Mouse (Mus musculus) hindbrain, embryonic 10.5 days (tissue): ENCODE results near the gene Fez2. TPM values are rescaled to one million over a fixed set of nuclear protein-coding genes. Genes with fewer than 3 reads are reported as not detected.

Source experiments
- DNase-seq: peaks from one replicate; pipeline ENCODE4 v3.0.0-alpha.2; 2017; ENCODE audit warnings: low spot score
- H3K27ac ChIP-seq: fragments of 300-500 bp; sonication (generic); 2 replicates; pipeline ENCODE4 v1.5.1; 2016; ENCODE audit warnings: mild to moderate bottlenecking, moderate library complexity
- H3K27me3 ChIP-seq: fragments of 300-500 bp; sonication (generic); 2 replicates; pipeline ENCODE4 v1.6.1; 2016; ENCODE audit warnings: mild to moderate bottlenecking; ENCODE audit not compliant: poor library complexity, insufficient read depth, severe bottlenecking
- H3K36me3 ChIP-seq: fragments of 300-500 bp; sonication (generic); 2 replicates; pipeline ENCODE4 v1.6.1; 2016; ENCODE audit warnings: mild to moderate bottlenecking, moderate library complexity
- H3K4me1 ChIP-seq: fragments of 300-500 bp; sonication (generic); replicated peaks from 2 replicates; pipeline ENCODE4 v1.6.1; 2016; ENCODE audit warnings: mild to moderate bottlenecking
- H3K4me3 ChIP-seq: fragments of 300-500 bp; sonication (generic); 2 replicates; pipeline ENCODE4 v1.5.1; 2016; ENCODE audit warnings: mild to moderate bottlenecking, moderate library complexity
- H3K9me3 ChIP-seq: fragments of 300-500 bp; sonication (generic); 2 replicates; pipeline ENCODE4 v1.6.1; 2016; ENCODE audit warnings: mild to moderate bottlenecking, moderate library complexity
- WGBS: fragments of 180-500 bp; shearing (Covaris S2); methylation state at CpG from one replicate; pipeline ENCODE4 v1.1.7; 2016; 5-methylcytosine and 5-hydroxymethylcytosine counted together
- polyA plus RNA-seq: library from polyadenylated mRNA; unstranded; fragments of >200 nt; fragmentation: Nextera tagmentation; extraction: Ambion mirVana; gene quantifications from 2 replicates; pipeline ENCODE4 v1.2.1, GENCODE M21; 2016

Fez2 gene
- polyA plus RNA-seq, 1 experiment from 2014 or later = 51.1 TPM

DNA sequence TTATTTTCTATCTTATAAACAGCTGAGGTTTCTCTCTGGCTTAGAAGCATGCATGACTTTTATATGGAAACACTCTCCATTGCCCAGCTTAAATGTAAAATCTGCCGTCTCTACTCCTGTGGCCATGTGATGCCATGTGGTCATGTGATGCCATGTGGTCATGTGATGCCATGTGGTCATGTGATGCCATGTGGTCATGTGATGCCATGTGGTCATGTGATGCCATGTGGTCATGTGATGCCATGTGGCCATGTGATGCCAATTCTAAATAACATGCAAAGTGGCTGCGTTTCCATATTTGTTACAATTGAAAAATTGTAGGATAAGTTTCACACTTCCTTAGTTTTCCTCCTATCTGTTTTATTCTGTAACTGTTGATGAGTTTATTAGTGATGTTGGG, 22.8 kb upstream of the Fez2 start:
- H3K4me3 ChIP-seq = no peak overlapping the region
- no peak for DNase-seq
- no peaks in the 10 kb centered on the region for H3K4me1 ChIP-seq
- no peaks in the 10 kb centered on the region for H3K36me3 ChIP-seq
- no peak overlapping the region for H3K27ac ChIP-seq
- H3K27me3 ChIP-seq = no peaks in the 10 kb centered on the region
- 88% methylated on average over 2 of the region's 2 CpGs for WGBS
- H3K9me3 ChIP-seq = no peaks in the 10 kb centered on the region

DNA sequence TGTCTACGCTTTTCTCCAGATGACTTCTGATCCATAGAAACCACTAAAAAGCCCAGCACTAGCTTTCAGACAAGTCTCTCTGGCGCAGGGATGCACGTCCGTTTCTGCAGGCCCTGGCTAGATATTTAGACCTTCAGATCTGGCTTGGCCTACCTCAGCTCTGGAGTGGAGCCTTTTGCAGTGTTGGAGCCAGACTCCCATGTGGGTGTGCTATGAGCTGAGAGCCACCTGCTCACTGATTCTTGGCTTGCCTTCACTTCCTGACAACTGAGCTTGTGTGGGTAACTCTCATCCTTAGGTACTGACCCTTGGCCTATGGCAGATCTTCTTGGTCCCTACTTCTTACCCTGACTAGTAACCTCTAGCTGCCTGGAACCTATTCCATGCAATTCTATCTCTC, 19.2 kb upstream of the Fez2 start:
- Histone ChIP-seq H3K4me1 (no peaks in the 10 kb centered on the region), H3K36me3 (no peaks in the 10 kb centered on the region), H3K4me3 (no peak overlapping the region), H3K9me3 (no peaks in the 10 kb centered on the region), H3K27ac (no peak overlapping the region), H3K27me3 (no peaks in the 10 kb centered on the region)
- 91% methylated on average over 4 of the region's 4 CpGs for WGBS
- no peak for DNase-seq

- Histone ChIP-seq H3K4me1 (no peaks in the 10 kb centered on the region), H3K27ac (no peak overlapping the region), H3K9me3 (no peaks in the 10 kb centered on the region), H3K36me3 (no peaks in the 10 kb centered on the region), H3K4me3 (no peak overlapping the region), H3K27me3 (no peaks in the 10 kb centered on the region)
- no peak for DNase-seq
- 87% methylated on average over 6 of the region's 6 CpGs for WGBS
These were observed 17.7 kb upstream of the Fez2 start for GRCm38 (mm10) chr17:78435661-78436060.

GRCm38 (mm10) chr17:78434746-78435145, 16.8 kb upstream of the Fez2 start:
- Histone ChIP-seq H3K27ac (no peak overlapping the region), H3K36me3 (no peaks in the 10 kb centered on the region), H3K4me1 (no peaks in the 10 kb centered on the region), H3K9me3 (no peaks in the 10 kb centered on the region), H3K4me3 (no peak overlapping the region), H3K27me3 (no peaks in the 10 kb centered on the region)
- 55% methylated on average over 1 of the region's 1 CpGs for WGBS
- DNase-seq = peak; percentile 41

DNA sequence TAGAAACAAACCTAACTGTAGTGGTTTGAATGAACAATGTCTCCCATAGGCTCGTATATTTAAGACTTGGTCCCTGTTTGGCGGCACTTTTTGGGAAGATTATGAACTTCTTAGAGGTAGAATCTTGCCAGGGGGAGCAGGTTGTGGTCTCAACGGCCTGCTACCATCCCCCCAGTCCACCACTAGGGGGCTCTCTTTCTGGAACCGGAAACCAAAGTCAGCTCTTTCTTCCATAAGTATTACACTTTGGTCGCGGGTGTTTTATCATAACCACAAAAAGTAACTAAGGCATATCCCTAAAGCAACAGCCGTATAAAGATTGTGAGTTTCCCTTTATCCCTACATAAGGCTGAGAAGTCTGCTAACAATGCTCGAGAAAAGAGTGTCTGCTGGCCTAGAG, 12.4 kb upstream of the Fez2 start:
- WGBS = 72% methylated on average over 8 of the region's 8 CpGs
- H3K27ac ChIP-seq = no peak overlapping the region
- H3K4me3 ChIP-seq = no peak overlapping the region
- H3K36me3 ChIP-seq = no peaks in the 10 kb centered on the region
- DNase-seq = no peak
- no peaks in the 10 kb centered on the region for H3K27me3 ChIP-seq
- H3K4me1 ChIP-seq = no peaks in the 10 kb centered on the region
- H3K9me3 ChIP-seq = no peaks in the 10 kb centered on the region

DNA sequence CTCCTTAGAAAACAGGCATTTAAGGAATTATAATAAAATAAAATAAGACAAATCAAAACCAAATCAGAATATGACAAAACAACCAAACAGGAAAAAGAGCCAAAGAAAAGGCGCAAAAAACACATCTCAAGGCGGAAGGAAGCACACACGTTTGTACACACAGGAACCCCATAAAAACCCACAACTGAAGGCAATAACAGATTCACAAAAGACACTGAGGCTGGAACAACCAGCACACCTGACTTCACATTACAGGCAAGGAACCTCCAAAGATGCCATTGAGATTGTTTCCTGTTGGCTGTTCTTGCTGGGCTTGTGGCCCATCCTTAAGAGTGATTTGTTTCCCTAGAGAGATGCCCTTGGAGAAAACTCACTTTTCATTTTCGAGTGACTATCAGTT, 11.1 kb upstream of the Fez2 start:
- Histone ChIP-seq H3K4me1 (peaks cover 7% of the 10 kb centered on the region), H3K4me3 (no peak overlapping the region), H3K27me3 (no peaks in the 10 kb centered on the region), H3K9me3 (no peaks in the 10 kb centered on the region), H3K36me3 (no peaks in the 10 kb centered on the region), H3K27ac (no peak overlapping the region)
- DNase-seq = no peak
- 91% methylated on average over 4 of the region's 4 CpGs for WGBS

GRCm38 (mm10) chr17:78425026-78425425, 7.1 kb upstream of the Fez2 start:
- H3K27ac ChIP-seq = no peak overlapping the region
- no peaks in the 10 kb centered on the region for H3K36me3 ChIP-seq
- peaks cover 7% of the 10 kb centered on the region for H3K4me1 ChIP-seq
- H3K9me3 ChIP-seq = no peaks in the 10 kb centered on the region
- no peak overlapping the region for H3K4me3 ChIP-seq
- DNase-seq = no peak
- 0 out of 2 replicates have a peak, but pooled peaks cover 4% of the 10 kb centered on the region for H3K27me3 ChIP-seq
- WGBS = 72% methylated on average over 8 of the region's 8 CpGs

DNA sequence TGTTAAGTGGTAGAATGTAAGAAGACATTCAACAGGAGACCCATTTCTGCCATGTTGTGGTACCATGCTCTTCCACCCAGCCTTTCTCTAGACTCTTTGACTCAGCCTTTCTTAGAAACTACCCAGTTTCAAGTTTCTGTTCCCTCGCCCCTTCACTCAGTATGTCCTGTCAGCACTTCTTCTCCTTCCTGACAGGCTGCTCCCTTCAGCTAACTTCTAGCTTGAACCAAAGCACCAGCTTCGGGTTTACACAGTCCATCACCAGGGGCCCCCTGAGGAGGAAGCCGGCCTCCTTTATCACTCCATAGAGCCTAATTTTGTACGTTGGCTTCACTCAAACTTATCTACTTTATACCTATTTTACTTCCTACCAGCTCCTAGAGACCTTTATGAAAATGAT, 1.3 kb upstream of the Fez2 start:
- Histone ChIP-seq H3K4me1 (peaks cover 11% of the 10 kb centered on the region), H3K27ac (no peak overlapping the region), H3K4me3 (no peak overlapping the region), H3K27me3 (0 out of 2 replicates have a peak, but pooled peaks cover 5% of the 10 kb centered on the region), H3K9me3 (no peaks in the 10 kb centered on the region), H3K36me3 (no peaks in the 10 kb centered on the region)
- WGBS = 76% methylated on average over 4 of the region's 4 CpGs
- no peak for DNase-seq

DNA sequence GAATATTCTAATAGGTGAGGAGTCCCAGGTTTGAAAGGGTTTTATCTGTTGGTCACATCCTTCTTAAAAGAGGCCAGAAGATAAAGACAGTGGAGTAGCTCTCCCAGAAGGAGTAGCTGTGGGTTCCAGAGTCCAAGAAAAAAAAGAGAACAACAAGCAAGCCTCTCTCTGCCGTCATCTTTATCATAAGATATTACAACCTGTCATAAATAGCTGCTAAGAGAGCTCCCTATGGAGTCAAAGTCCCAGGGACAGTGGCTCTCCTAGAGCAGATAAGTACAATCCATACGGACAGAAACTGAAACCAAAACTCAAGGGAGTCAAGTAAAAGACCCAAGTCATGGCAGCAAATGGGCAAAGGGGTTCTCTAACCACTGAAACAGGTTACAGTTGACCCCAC, 2.7 kb downstream of the Fez2 start:
- no peak for DNase-seq
- Histone ChIP-seq H3K4me1 (peaks cover 19% of the 10 kb centered on the region), H3K36me3 (0 out of 2 replicates have a peak, but pooled peaks cover 4% of the 10 kb centered on the region), H3K4me3 (no peak overlapping the region), H3K27me3 (0 out of 2 replicates have a peak, but pooled peaks cover 3% of the 10 kb centered on the region), H3K27ac (no peak overlapping the region), H3K9me3 (no peaks in the 10 kb centered on the region)
- WGBS = 91% methylated on average over 2 of the region's 2 CpGs

- Histone ChIP-seq H3K4me1 (peaks cover 16% of the 10 kb centered on the region), H3K27ac (no peak overlapping the region), H3K9me3 (no peaks in the 10 kb centered on the region), H3K36me3 (peaks cover 7% of the 10 kb centered on the region), H3K4me3 (no peak overlapping the region), H3K27me3 (no peaks in the 10 kb centered on the region)
- peak; percentile 27 for DNase-seq
- WGBS = 52% methylated on average over 2 of the region's 2 CpGs
These were observed 8.1 kb downstream of the Fez2 start for GRCm38 (mm10) chr17:78409900-78410299.

- WGBS = 90% methylated on average over 10 of the region's 10 CpGs
- H3K4me1 ChIP-seq = peaks cover 16% of the 10 kb centered on the region
- H3K9me3 ChIP-seq = no peaks in the 10 kb centered on the region
- no peaks in the 10 kb centered on the region for H3K27me3 ChIP-seq
- DNase-seq = no peak
- H3K36me3 ChIP-seq = peaks cover 20% of the 10 kb centered on the region
- H3K4me3 ChIP-seq = no peak overlapping the region
- H3K27ac ChIP-seq = no peak overlapping the region
These were observed 9.6 kb downstream of the Fez2 start for GRCm38 (mm10) chr17:78408386-78408785.

DNA sequence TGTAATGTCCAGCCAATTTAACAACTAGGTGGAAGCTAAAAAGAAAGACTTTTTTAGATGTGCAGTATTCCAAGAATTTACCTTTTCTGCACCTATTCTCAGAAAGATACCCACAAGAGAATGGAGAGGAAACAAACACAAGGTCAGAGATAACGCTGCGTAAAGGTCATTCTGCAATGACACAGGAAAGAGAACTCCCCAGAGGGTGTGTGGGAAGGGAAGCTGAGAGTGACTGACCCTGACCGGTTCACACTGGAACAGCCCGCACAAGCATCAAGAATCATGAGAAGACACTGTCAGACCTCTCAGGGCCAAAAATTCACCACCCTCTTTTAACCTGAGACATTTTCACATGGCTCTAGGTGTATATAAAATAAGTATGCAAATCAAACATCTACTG, 10.4 kb downstream of the Fez2 start:
- H3K27me3 ChIP-seq = no peaks in the 10 kb centered on the region
- 69% methylated on average over 4 of the region's 4 CpGs for WGBS
- H3K9me3 ChIP-seq = no peaks in the 10 kb centered on the region
- no peak overlapping the region for H3K4me3 ChIP-seq
- no peak for DNase-seq
- peaks cover 23% of the 10 kb centered on the region for H3K36me3 ChIP-seq
- peaks cover 16% of the 10 kb centered on the region for H3K4me1 ChIP-seq
- no peak overlapping the region for H3K27ac ChIP-seq

- no peaks in the 10 kb centered on the region for H3K27me3 ChIP-seq
- H3K9me3 ChIP-seq = no peaks in the 10 kb centered on the region
- 0 out of 2 replicates have a peak overlapping the region, but pooled peaks have one; percentile 23 for H3K27ac ChIP-seq
- peaks cover 29% of the 10 kb centered on the region for H3K36me3 ChIP-seq
- H3K4me3 ChIP-seq = no peak overlapping the region
- 85% methylated on average over 10 of the region's 10 CpGs for WGBS
- no peak for DNase-seq
- peaks cover 16% of the 10 kb centered on the region for H3K4me1 ChIP-seq
These were observed 11.1 kb downstream of the Fez2 start for GRCm38 (mm10) chr17:78406854-78407253.

DNA sequence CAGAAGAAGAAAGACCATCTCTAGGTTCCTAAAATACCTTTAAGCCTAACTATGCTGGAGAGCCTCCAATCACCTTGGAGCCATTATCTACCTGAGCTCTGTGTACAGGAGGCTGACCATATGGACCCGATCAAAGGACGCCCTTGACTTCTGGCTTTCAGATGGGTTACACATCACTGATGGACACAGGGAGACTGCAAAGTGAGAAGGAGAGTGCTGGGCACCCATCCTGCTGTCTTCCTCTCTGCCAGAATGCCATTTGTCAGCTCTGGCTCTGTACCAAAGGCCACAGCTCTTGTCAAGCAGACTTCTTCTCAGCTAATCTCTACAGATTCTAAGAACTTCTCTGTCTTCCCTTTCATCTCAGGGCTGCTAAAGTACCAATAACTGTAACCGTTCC, 12.6 kb downstream of the Fez2 start:
- Histone ChIP-seq H3K36me3 (peaks cover 36% of the 10 kb centered on the region), H3K9me3 (no peaks in the 10 kb centered on the region), H3K4me3 (no peak overlapping the region), H3K27ac (no peak overlapping the region), H3K27me3 (no peaks in the 10 kb centered on the region), H3K4me1 (peaks cover 15% of the 10 kb centered on the region)
- WGBS = 96% methylated on average over 3 of the region's 3 CpGs
- DNase-seq = no peak
